Mouse (Mus musculus): ENCODE measurements around the gene Chad. TPM values are rescaled to one million over a fixed set of nuclear protein-coding genes. Genes with fewer than 3 reads are reported as not detected.

Chad gene
- polyA plus RNA-seq, 1 experiment from 2014 or later, result 0.28 TPM

GRCm38 (mm10) chr11:94571850-94572249 lies 7.0 kb downstream of the Chad start:
- 76% methylated on average over 1 of the region's 1 CpGs for WGBS
- no peaks in the 10 kb centered on the region for H3K9me3 ChIP-seq
- H3K4me1 ChIP-seq, result 0 out of 2 replicates have a peak, but pooled peaks cover 3% of the 10 kb centered on the region
- H3K4me3 ChIP-seq, result no peak overlapping the region
- DNase-seq (ENCODE audit: low spot score), result no peak
- H3K36me3 ChIP-seq, result peaks cover 19% of the 10 kb centered on the region; the same call in 1 of the 2 replicates
- peaks cover 15% of the 10 kb centered on the region for H3K27me3 ChIP-seq (ENCODE audit: insufficient read depth, poor library complexity, severe bottlenecking)
- 0 out of 2 replicates have a peak overlapping the region, but pooled peaks have one; percentile 2 for H3K27ac ChIP-seq

DNA sequence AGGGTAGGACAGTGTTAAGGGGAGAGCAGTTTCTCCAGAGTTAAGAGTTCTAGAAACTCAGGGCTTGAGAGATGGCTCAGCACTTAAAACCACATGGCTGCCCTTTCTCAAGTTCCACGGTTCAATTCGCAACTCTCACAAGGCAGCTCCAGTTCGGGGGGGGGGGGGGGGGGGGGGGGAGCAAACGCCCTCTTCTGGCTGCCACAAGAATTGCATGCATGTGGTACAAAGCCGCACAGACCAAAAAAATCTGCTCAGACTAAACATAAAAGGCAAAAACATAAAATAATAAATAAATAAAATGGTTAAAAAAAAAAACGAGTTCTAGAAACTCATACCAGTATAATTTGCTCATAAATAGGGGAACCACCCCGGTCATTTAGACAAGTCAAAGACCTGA lies 9.7 kb downstream of the Chad start:
- Histone ChIP-seq H3K27ac (no peak overlapping the region), H3K4me3 (no peak overlapping the region), H3K36me3 (peaks cover 9% of the 10 kb centered on the region; the same call in 1 of the 2 replicates), H3K27me3 (ENCODE audit: insufficient read depth, poor library complexity, severe bottlenecking) (no peaks in the 10 kb centered on the region), H3K9me3 (no peaks in the 10 kb centered on the region), H3K4me1 (0 out of 2 replicates have a peak, but pooled peaks cover 4% of the 10 kb centered on the region)
- WGBS, result 23% methylated on average over 7 of the region's 7 CpGs
- DNase-seq (ENCODE audit: low spot score), result no peak

DNA sequence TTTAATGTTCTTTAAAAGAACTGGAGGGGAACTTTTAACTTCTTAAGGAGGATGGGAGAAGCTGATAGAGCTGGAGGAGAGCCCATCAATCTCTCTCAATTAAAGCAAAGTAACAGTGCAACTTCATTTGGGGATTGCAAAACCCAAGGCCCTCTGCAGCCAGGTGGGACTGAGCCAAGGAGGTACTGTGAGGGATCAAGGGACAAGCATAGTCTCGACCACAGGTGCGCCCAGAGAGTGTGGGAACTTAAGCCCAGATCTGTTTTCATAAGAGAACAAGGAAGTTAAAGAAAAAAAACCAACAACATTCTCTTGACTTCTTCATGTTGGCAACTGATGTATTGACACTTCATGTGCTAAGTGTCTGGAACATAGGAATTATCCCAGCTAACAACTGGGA lies 10.2 kb downstream of the Chad start:
- no peak overlapping the region for H3K4me3 ChIP-seq
- no peaks in the 10 kb centered on the region for H3K9me3 ChIP-seq
- WGBS, result 72% methylated on average over 2 of the region's 2 CpGs
- no peaks in the 10 kb centered on the region for H3K27me3 ChIP-seq (ENCODE audit: insufficient read depth, poor library complexity, severe bottlenecking)
- DNase-seq (ENCODE audit: low spot score), result no peak
- 0 out of 2 replicates have a peak, but pooled peaks cover 6% of the 10 kb centered on the region for H3K36me3 ChIP-seq
- 0 out of 2 replicates have a peak, but pooled peaks cover 4% of the 10 kb centered on the region for H3K4me1 ChIP-seq
- no peak overlapping the region for H3K27ac ChIP-seq

- Histone ChIP-seq H3K9me3 (no peaks in the 10 kb centered on the region), H3K4me3 (no peak overlapping the region), H3K27ac (no peak overlapping the region), H3K36me3 (0 out of 2 replicates have a peak, but pooled peaks cover 3% of the 10 kb centered on the region), H3K4me1 (0 out of 2 replicates have a peak, but pooled peaks cover 4% of the 10 kb centered on the region), H3K27me3 (ENCODE audit: insufficient read depth, poor library complexity, severe bottlenecking) (no peaks in the 10 kb centered on the region)
- no peak for DNase-seq (ENCODE audit: low spot score)
- WGBS, result 85% methylated on average over 9 of the region's 9 CpGs
These were observed 11.5 kb downstream of the Chad start for GRCm38 (mm10) chr11:94576361-94576760.

DNA sequence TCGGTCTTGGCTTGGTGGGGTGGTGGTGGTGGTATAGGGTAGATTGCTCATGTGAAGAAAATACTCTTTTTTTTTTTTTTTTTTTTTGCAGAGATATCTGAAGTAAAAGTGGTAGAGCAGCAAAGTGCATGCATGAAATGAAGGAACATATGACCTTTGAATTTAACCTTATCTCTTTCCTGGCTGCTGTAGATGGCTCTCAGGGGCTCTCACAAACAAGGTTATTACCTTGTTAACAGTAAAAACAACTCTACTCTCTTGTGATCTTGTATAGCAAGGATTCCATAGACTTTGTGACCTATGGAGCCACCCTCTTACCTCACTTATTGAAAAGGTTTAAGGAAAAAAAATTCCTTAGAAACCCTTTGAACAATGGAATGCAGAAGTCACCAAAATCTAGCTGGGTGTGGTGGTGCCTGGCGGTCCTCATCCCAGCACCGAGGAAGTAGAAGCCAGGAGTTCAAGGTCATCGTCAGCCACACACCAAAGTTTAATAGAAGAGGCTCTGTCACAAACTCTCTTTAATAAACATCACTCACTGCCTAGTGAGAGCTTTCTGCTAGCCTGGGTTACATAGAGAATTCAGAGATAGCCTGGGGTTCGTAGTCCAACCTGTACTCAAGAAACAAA lies 15.4 kb downstream of the Chad start:
- Histone ChIP-seq H3K36me3 (0 out of 2 replicates have a peak, but pooled peaks cover 3% of the 10 kb centered on the region), H3K9me3 (no peaks in the 10 kb centered on the region), H3K4me1 (0 out of 2 replicates have a peak, but pooled peaks cover 4% of the 10 kb centered on the region), H3K27ac (no peak overlapping the region), H3K4me3 (no peak overlapping the region), H3K27me3 (ENCODE audit: insufficient read depth, poor library complexity, severe bottlenecking) (no peaks in the 10 kb centered on the region)
- DNase-seq (ENCODE audit: low spot score), result no peak
- WGBS, result 88% methylated on average over 5 of the region's 5 CpGs

GRCm38 (mm10) chr11:94585091-94585490 lies 20.2 kb downstream of the Chad start:
- Histone ChIP-seq H3K36me3 (no peaks in the 10 kb centered on the region), H3K27ac (no peak overlapping the region), H3K9me3 (no peaks in the 10 kb centered on the region), H3K4me3 (no peak overlapping the region), H3K27me3 (ENCODE audit: insufficient read depth, poor library complexity, severe bottlenecking) (no peaks in the 10 kb centered on the region), H3K4me1 (no peaks in the 10 kb centered on the region)
- 92% methylated on average over 9 of the region's 9 CpGs for WGBS
- DNase-seq (ENCODE audit: low spot score), result no peak

DNA sequence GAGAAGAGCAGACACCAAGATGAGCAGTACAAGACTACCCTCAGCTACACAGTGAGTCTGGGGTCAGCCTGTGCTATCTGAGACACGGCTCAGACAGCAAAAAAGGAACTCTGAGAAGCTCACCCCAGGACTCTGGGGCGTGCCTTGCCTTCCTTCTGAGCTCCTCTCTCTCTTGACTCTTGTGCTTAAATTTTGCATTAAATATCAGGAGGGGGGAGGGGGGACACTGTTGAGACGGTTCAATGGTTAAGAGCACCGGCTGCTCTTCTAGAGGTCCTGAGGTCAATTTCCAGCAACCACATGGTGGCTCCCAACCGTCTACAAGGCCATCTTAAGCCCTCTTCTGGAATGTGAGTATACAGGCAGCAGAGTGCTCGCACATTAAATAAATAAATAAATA lies 22.7 kb downstream of the Chad start:
- Histone ChIP-seq H3K9me3 (no peaks in the 10 kb centered on the region), H3K4me1 (peaks cover 16% of the 10 kb centered on the region), H3K27me3 (ENCODE audit: insufficient read depth, poor library complexity, severe bottlenecking) (no peaks in the 10 kb centered on the region), H3K4me3 (no peak overlapping the region), H3K36me3 (no peaks in the 10 kb centered on the region), H3K27ac (no peak overlapping the region)
- WGBS, result 74% methylated on average over 6 of the region's 6 CpGs
- DNase-seq (ENCODE audit: low spot score), result no peak

- Histone ChIP-seq H3K27me3 (ENCODE audit: insufficient read depth, poor library complexity, severe bottlenecking) (no peaks in the 10 kb centered on the region), H3K4me3 (no peak overlapping the region), H3K4me1 (peaks cover 12% of the 10 kb centered on the region), H3K27ac (no peak overlapping the region), H3K9me3 (no peaks in the 10 kb centered on the region), H3K36me3 (no peaks in the 10 kb centered on the region)
- 71% methylated on average over 7 of the region's 7 CpGs for WGBS
- DNase-seq (ENCODE audit: low spot score), result no peak
These were observed 31.5 kb downstream of the Chad start for GRCm38 (mm10) chr11:94596311-94596852.

GRCm38 (mm10) chr11:94597319-94597718 lies 32.5 kb downstream of the Chad start:
- peaks cover 9% of the 10 kb centered on the region for H3K4me1 ChIP-seq
- DNase-seq (ENCODE audit: low spot score), result no peak
- no peaks in the 10 kb centered on the region for H3K36me3 ChIP-seq
- H3K27me3 ChIP-seq (ENCODE audit: insufficient read depth, poor library complexity, severe bottlenecking), result no peaks in the 10 kb centered on the region
- no peaks in the 10 kb centered on the region for H3K9me3 ChIP-seq
- no peak overlapping the region for H3K4me3 ChIP-seq
- WGBS, result 85% methylated on average over 4 of the region's 4 CpGs
- H3K27ac ChIP-seq, result no peak overlapping the region

DNA sequence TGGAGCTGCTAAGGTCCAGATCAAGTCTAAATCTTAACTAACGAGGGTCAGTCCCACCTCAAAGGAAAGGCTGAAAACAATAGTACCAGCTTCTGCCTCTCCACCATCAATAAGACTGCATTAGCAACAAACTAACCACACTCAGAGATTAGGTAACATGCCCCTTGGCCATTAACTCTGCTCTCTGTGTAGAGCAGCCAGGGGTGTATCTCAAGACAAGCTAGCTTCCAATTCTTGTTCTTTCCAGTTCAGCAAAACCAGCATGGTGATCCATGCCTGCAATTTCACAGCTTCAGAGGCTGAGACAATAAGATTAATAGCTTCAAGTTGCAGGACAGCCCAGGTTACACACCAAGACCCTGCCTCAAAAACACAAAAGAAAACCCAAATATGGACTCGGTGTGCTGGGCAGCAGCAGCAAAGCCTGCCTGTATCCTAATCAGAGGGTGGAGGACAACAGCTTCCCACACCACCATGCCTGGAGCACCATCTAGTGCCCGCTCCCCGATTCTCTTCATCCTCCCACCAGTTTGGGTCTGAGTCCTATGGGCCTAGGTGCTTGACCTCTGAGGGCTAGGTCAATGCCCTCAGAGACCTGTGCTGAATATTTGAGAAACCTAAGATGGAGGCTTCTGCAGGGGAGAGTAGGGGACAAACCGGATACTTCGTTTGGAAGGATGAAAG lies 33.7 kb downstream of the Chad start:
- DNase-seq (ENCODE audit: low spot score), result no peak
- Histone ChIP-seq H3K27ac (no peak overlapping the region), H3K27me3 (ENCODE audit: insufficient read depth, poor library complexity, severe bottlenecking) (0 out of 2 replicates have a peak, but pooled peaks cover 7% of the 10 kb centered on the region), H3K9me3 (no peaks in the 10 kb centered on the region), H3K4me3 (no peak overlapping the region), H3K36me3 (no peaks in the 10 kb centered on the region), H3K4me1 (peaks cover 11% of the 10 kb centered on the region)
- WGBS, result 82% methylated on average over 6 of the region's 6 CpGs

- H3K4me1 ChIP-seq, result peaks cover 11% of the 10 kb centered on the region
- 92% methylated on average over 7 of the region's 7 CpGs for WGBS
- no peak overlapping the region for H3K4me3 ChIP-seq
These were observed 35.6 kb downstream of the Chad start for GRCm38 (mm10) chr11:94600447-94600846.

DNA sequence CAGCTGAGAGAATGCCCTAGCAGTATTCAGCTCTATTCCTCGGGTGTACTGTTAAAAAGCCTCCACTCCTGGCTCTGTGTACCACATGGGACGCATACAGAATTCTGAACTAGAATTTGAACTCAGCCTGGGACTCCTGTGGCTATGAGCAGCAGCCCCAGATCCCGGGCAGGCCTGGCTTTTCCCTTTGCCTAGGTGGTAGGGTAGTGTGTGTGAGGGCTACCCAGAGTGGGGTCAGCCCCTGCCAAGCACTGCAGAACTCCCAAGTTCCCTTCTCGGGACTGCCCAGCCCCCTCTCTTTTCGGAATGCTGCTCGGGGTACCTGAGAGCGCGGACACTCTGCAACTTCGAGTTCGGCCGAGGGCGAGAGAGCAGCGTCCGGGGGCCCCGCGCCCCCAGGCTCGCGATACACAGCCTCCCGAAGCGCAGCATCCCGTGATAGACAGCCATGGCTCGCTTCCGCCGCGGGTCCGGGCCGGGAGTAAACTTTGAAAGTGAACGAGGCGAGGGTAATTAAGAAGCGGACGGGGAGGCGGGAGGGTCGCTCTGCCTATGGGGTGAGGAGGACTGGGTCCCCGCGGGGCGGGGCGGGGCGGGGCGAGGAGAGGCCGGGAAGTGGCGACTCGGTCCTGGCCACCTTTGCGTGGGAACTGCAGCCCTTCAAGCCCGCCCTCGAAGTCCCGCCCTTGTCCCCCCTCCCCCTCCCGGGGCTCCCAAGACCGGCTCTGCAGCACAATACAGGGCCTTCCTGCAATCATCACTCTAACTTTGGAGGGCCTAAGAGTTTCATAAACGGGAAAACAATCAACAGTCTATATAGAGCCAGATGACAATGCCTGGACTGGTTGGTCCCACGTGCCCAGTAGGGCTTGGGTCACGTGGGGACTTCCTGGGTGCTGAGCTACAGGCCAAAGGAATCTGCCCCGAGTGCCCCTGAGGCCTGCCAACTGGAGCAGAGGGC lies 36.8 kb downstream of the Chad start, which contains the start of gene Acsf2:
Gene Acsf2, minus strand, starts transcription at position 551 of the 961 bp plus-strand sequence.
- 3% methylated on average over 52 of the region's 52 CpGs for WGBS
- Histone ChIP-seq H3K4me3 (peak within 1 kb of the TSS; percentile 65), H3K4me1 (peaks cover 11% of the 10 kb centered on the region), H3K27me3 (ENCODE audit: insufficient read depth, poor library complexity, severe bottlenecking) (0 out of 2 replicates have a peak, but pooled peaks cover 7% of the 10 kb centered on the region), H3K36me3 (no peaks in the 10 kb centered on the region), H3K27ac (peak within 1 kb of the TSS; percentile 87), H3K9me3 (no peaks in the 10 kb centered on the region)
- DNase-seq (ENCODE audit: low spot score), result peak; percentile 88

More at GRCm38 (mm10) chr11:94600447-94600846, 35.6 kb downstream of the Chad start:
- no peaks in the 10 kb centered on the region for H3K9me3 ChIP-seq
- no peak overlapping the region for H3K27ac ChIP-seq
- H3K36me3 ChIP-seq, result no peaks in the 10 kb centered on the region
- H3K27me3 ChIP-seq (ENCODE audit: insufficient read depth, poor library complexity, severe bottlenecking), result 0 out of 2 replicates have a peak, but pooled peaks cover 7% of the 10 kb centered on the region
- no peak for DNase-seq (ENCODE audit: low spot score)
